Mouse (Mus musculus): Measurements from ENCODE around the gene Adgre5.

DNA sequence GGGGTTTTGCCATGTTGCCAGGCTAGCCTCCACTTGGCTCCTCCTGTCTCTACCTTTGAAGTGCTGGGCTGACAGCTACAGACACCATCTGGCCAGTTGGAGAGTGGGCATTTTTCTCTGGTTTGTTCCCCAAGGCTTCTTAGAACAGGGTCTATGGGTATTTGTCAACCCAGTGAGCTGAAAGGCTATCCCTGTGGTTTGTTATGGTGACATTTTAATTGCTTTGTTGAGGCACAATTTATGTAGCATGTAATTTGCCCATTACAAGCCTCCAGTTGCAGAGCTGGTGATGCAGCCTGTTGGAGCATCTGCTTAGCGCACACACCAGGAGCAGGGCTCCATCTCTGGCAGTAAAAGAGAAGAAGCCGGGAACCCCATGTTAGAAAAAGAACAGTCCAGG is 33.1 kb upstream of the Adgre5 start:
- TF ChIP-seq CTCF (IDR thresholded peaks at IDR 0.05; ENCODE audit: low read depth) (no peak), EP300 (optimal IDR thresholded peaks at IDR 0.05) (no peak)

Data from stomach, postnatal 0 days (tissue).